Mouse (Mus musculus): ENCODE measurements around the gene Olfr969. TPM values are rescaled to one million over a fixed set of nuclear protein-coding genes. Genes with fewer than 3 reads are reported as not detected.
"Not testable (repeated sequence)": the region's sequence is repeated elsewhere in the genome, so short reads cannot be mapped to it uniquely, and the experiment has no call there.

The Olfr969 gene
- not detected in 2 replicates for polyA plus RNA-seq (2015; fragmentation: Nextera tagmentation; extraction: Ambion mirVana)

- ATAC-seq = no peak
- WGBS = 81% methylated on average over 2 of the region's 2 CpGs
- H3K27ac ChIP-seq (ENCODE audit: low read length) = no peak within 1 kb of the TSS
Observed at GRCm38 (mm10) chr9:39790558-39790957, at the start of gene Olfr969. Gene Olfr969, plus strand, starts transcription at chr9:39790945.

DNA sequence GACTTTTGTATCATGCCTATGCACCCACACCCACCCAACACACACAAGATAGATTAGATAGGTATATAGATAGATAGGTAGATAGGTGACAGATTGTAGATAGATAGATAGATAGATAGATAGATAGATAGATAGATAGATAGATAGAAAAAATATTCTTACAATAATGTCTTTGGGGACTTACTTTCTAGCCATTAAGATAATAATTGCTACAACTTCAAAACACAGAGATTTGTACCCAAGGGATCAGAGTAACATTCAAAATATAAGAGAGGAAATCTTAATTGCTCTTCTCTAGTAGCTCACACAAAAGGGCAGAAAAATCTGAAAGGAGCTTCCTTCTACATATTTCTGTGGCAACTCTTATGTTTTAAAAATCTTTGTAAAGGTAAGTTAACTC, 44.8 kb upstream of the Olfr969 start, which contains the start of gene Olfr967:
TSS of gene Olfr967 (plus strand) at position 301 of the 400 bp plus-strand sequence.
- no peak for ATAC-seq
- no peaks in the 10 kb centered on the region for H3K27me3 ChIP-seq (ENCODE audit: control insufficient read depth, insufficient read depth, low read depth, low read length)
- no peak within 1 kb of the TSS for H3K4me3 ChIP-seq (ENCODE audit: low read depth, low read length)
- H3K9ac ChIP-seq (ENCODE audit: low read depth, low read length) = no peak within 1 kb of the TSS
- no peak within 1 kb of the TSS for H3K27ac ChIP-seq (ENCODE audit: low read length)
- no peak within 1 kb of the TSS for H3K4me2 ChIP-seq (ENCODE audit: low read length)
- H3K4me1 ChIP-seq (ENCODE audit: control insufficient read depth, insufficient read depth, low read length) = no peaks in the 10 kb centered on the region
- H3K36me3 ChIP-seq (ENCODE audit: control insufficient read depth, insufficient read depth, low read length) = no peaks in the 10 kb centered on the region
- H3K9me3 ChIP-seq (replicated peaks; ENCODE audit: control insufficient read depth, low read length, poor library complexity, severe bottlenecking) = no peaks in the 10 kb centered on the region

More at GRCm38 (mm10) chr9:39790558-39790957, at the start of gene Olfr969:
- H3K27me3 ChIP-seq (ENCODE audit: control insufficient read depth, insufficient read depth, low read depth, low read length) = no peaks in the 10 kb centered on the region
- no peak within 1 kb of the TSS for H3K4me2 ChIP-seq (ENCODE audit: low read length)
- H3K4me3 ChIP-seq (ENCODE audit: low read depth, low read length) = no peak within 1 kb of the TSS
- no peaks in the 10 kb centered on the region for H3K36me3 ChIP-seq (ENCODE audit: control insufficient read depth, insufficient read depth, low read length)
- no peaks in the 10 kb centered on the region for H3K9me3 ChIP-seq (replicated peaks; ENCODE audit: control insufficient read depth, low read length, poor library complexity, severe bottlenecking)
- H3K4me1 ChIP-seq (ENCODE audit: control insufficient read depth, insufficient read depth, low read length) = no peaks in the 10 kb centered on the region
- no peak within 1 kb of the TSS for H3K9ac ChIP-seq (ENCODE audit: low read depth, low read length)

DNA sequence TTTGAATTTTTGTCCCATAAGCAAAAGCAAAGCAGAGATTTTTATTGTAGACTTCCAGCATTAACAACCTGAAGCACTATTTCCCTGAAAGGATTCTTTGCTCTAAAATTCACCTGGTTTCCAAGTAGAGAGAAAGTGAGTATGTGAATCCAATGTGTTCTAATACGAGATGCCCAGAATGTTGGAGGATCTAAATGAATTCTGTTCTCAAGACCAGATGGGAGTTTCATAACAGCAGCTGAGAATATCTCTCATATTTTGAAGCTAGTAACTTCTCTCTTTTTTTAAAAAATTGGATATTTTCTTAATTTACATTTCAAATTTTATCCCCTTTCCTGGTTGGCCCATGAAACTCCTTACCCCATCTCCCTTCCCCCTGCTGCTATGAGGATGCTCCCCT, 44.3 kb upstream of the Olfr969 start:
- Histone ChIP-seq H3K9me3 (replicated peaks; ENCODE audit: control insufficient read depth, low read length, poor library complexity, severe bottlenecking) (no peaks in the 10 kb centered on the region), H3K27ac (ENCODE audit: low read length) (no peak overlapping the region), H3K27me3 (ENCODE audit: control insufficient read depth, insufficient read depth, low read depth, low read length) (no peaks in the 10 kb centered on the region), H3K4me3 (ENCODE audit: low read depth, low read length) (no peak overlapping the region), H3K4me2 (ENCODE audit: low read length) (no peak overlapping the region), H3K36me3 (ENCODE audit: control insufficient read depth, insufficient read depth, low read length) (no peaks in the 10 kb centered on the region), H3K4me1 (ENCODE audit: control insufficient read depth, insufficient read depth, low read length) (no peaks in the 10 kb centered on the region), H3K9ac (ENCODE audit: low read depth, low read length) (no peak overlapping the region)
- no peak for ATAC-seq
- 87% methylated on average over 1 of the region's 1 CpGs for WGBS

DNA sequence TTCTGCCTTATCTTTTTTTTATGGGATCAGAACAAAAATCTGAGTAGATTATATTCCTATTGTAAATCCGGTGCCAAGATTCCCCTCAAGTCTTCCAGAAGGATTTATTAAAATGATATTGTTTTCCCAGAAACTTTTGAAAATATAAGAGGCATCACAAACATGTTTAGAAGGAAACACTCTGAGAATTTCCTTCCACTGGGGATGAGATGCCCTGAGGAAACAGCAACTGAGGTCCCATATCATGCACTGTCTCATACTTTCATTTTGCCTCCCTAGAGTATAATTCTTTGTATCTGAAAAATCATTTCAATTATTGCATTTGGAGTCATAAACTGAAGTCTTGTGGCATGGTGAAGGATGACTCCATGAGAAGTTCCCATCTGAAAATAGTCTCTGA, 7.6 kb upstream of the Olfr969 start, which contains the start of gene Olfr968:
TSS of gene Olfr968 (minus strand) at position 101 of the 400 bp plus-strand sequence.
- Histone ChIP-seq H3K4me1 (ENCODE audit: control insufficient read depth, insufficient read depth, low read length) (no peaks in the 10 kb centered on the region), H3K4me2 (ENCODE audit: low read length) (no peak within 1 kb of the TSS), H3K4me3 (ENCODE audit: low read depth, low read length) (no peak within 1 kb of the TSS), H3K27me3 (ENCODE audit: control insufficient read depth, insufficient read depth, low read depth, low read length) (no peaks in the 10 kb centered on the region), H3K9me3 (replicated peaks; ENCODE audit: control insufficient read depth, low read length, poor library complexity, severe bottlenecking) (no peaks in the 10 kb centered on the region), H3K27ac (ENCODE audit: low read length) (no peak within 1 kb of the TSS), H3K36me3 (ENCODE audit: control insufficient read depth, insufficient read depth, low read length) (no peaks in the 10 kb centered on the region), H3K9ac (ENCODE audit: low read depth, low read length) (no peak within 1 kb of the TSS)
- no peak for ATAC-seq
- 85% methylated on average over 1 of the region's 1 CpGs for WGBS

GRCm38 (mm10) chr9:39808560-39808959, 17.8 kb downstream of the Olfr969 start, which contains the start of gene Olfr970:
Gene Olfr970, plus strand, starts transcription at chr9:39808860.
- Histone ChIP-seq H3K4me2 (ENCODE audit: low read length) (no peak within 1 kb of the TSS), H3K4me3 (ENCODE audit: low read depth, low read length) (no peak within 1 kb of the TSS), H3K36me3 (ENCODE audit: control insufficient read depth, insufficient read depth, low read length) (no peaks in the 10 kb centered on the region), H3K4me1 (ENCODE audit: control insufficient read depth, insufficient read depth, low read length) (no peaks in the 10 kb centered on the region), H3K27me3 (ENCODE audit: control insufficient read depth, insufficient read depth, low read depth, low read length) (no peaks in the 10 kb centered on the region), H3K9ac (ENCODE audit: low read depth, low read length) (no peak within 1 kb of the TSS), H3K9me3 (replicated peaks; ENCODE audit: control insufficient read depth, low read length, poor library complexity, severe bottlenecking) (no peaks in the 10 kb centered on the region), H3K27ac (ENCODE audit: low read length) (no peak within 1 kb of the TSS)
- no peak for ATAC-seq
- 77% methylated on average over 4 of the region's 4 CpGs for WGBS

GRCm38 (mm10) chr9:39836576-39836975, 45.8 kb downstream of the Olfr969 start, which contains the start of gene Olfr971:
Gene Olfr971, plus strand, starts transcription at chr9:39836876.
- H3K27ac ChIP-seq (ENCODE audit: low read length); H3K9me3 ChIP-seq (replicated peaks; ENCODE audit: control insufficient read depth, low read length, poor library complexity, severe bottlenecking); H3K27me3 ChIP-seq (ENCODE audit: control insufficient read depth, insufficient read depth, low read depth, low read length); H3K4me1 ChIP-seq (ENCODE audit: control insufficient read depth, insufficient read depth, low read length); H3K36me3 ChIP-seq (ENCODE audit: control insufficient read depth, insufficient read depth, low read length); ATAC-seq; H3K9ac ChIP-seq (ENCODE audit: low read depth, low read length); H3K4me3 ChIP-seq (ENCODE audit: low read depth, low read length); H3K4me2 ChIP-seq (ENCODE audit: low read length): not testable (repeated sequence)
- 89% methylated on average over 1 of the region's 2 CpGs for WGBS

Other genes starting within 250 kb of the Olfr969 start
- gene Olfr958, start 236.9 kb upstream of the Olfr969 start, polyA plus RNA-seq (2015; fragmentation: Nextera tagmentation; extraction: Ambion mirVana) = not detected in 2 replicates
- gene Olfr959, start 215.4 kb upstream of the Olfr969 start, polyA plus RNA-seq (2015; fragmentation: Nextera tagmentation; extraction: Ambion mirVana) = not detected in 2 replicates
- gene AW551984, start 186.5 kb upstream of the Olfr969 start, polyA plus RNA-seq (2015; fragmentation: Nextera tagmentation; extraction: Ambion mirVana) = 215 and 253 TPM in 2 replicates
- not detected in 2 replicates for gene Olfr148, start 180.3 kb upstream of the Olfr969 start, polyA plus RNA-seq (2015; fragmentation: Nextera tagmentation; extraction: Ambion mirVana)
- gene Olfr960, start 169.6 kb upstream of the Olfr969 start, polyA plus RNA-seq (2015; fragmentation: Nextera tagmentation; extraction: Ambion mirVana) = not detected in 2 replicates
- gene Olfr961, start 145.9 kb upstream of the Olfr969 start, polyA plus RNA-seq (2015; fragmentation: Nextera tagmentation; extraction: Ambion mirVana) = not detected in 2 replicates
- gene Olfr963, start 123.7 kb upstream of the Olfr969 start, polyA plus RNA-seq (2015; fragmentation: Nextera tagmentation; extraction: Ambion mirVana) = not detected in 2 replicates
- not detected in 2 replicates for gene Olfr149, start 83.8 kb upstream of the Olfr969 start, polyA plus RNA-seq (2015; fragmentation: Nextera tagmentation; extraction: Ambion mirVana)
- gene Olfr965, start 79.6 kb upstream of the Olfr969 start, polyA plus RNA-seq (2015; fragmentation: Nextera tagmentation; extraction: Ambion mirVana) = not detected in 2 replicates
- gene Olfr150, start 60.0 kb upstream of the Olfr969 start, polyA plus RNA-seq (2015; fragmentation: Nextera tagmentation; extraction: Ambion mirVana) = not detected in 2 replicates
- gene Olfr967, start 44.7 kb upstream of the Olfr969 start, polyA plus RNA-seq (2015; fragmentation: Nextera tagmentation; extraction: Ambion mirVana) = not detected in 2 replicates
- not detected in 2 replicates for gene Olfr968, start 7.7 kb upstream of the Olfr969 start, polyA plus RNA-seq (2015; fragmentation: Nextera tagmentation; extraction: Ambion mirVana)
- not detected in 2 replicates for gene Olfr970, start 17.9 kb downstream of the Olfr969 start, polyA plus RNA-seq (2015; fragmentation: Nextera tagmentation; extraction: Ambion mirVana)
- gene Olfr971, start 45.9 kb downstream of the Olfr969 start, polyA plus RNA-seq (2015; fragmentation: Nextera tagmentation; extraction: Ambion mirVana) = not detected in 2 replicates
- not detected in 2 replicates for gene Olfr972, start 75.5 kb downstream of the Olfr969 start, polyA plus RNA-seq (2015; fragmentation: Nextera tagmentation; extraction: Ambion mirVana)
- gene Olfr229, start 116.4 kb downstream of the Olfr969 start, polyA plus RNA-seq (2015; fragmentation: Nextera tagmentation; extraction: Ambion mirVana) = not detected in 2 replicates
- gene Olfr974, start 146.6 kb downstream of the Olfr969 start, polyA plus RNA-seq (2015; fragmentation: Nextera tagmentation; extraction: Ambion mirVana) = not detected in 2 replicates
- gene Olfr975, start 161.1 kb downstream of the Olfr969 start, polyA plus RNA-seq (2015; fragmentation: Nextera tagmentation; extraction: Ambion mirVana) = not detected in 2 replicates
- not detected in 2 replicates for gene Olfr976, start 170.2 kb downstream of the Olfr969 start, polyA plus RNA-seq (2015; fragmentation: Nextera tagmentation; extraction: Ambion mirVana)
- gene Olfr978, start 201.2 kb downstream of the Olfr969 start, polyA plus RNA-seq (2015; fragmentation: Nextera tagmentation; extraction: Ambion mirVana) = not detected in 2 replicates
- not detected in 2 replicates for gene Olfr979, start 212.5 kb downstream of the Olfr969 start, polyA plus RNA-seq (2015; fragmentation: Nextera tagmentation; extraction: Ambion mirVana)
- not detected in 2 replicates for gene Olfr980, start 218.6 kb downstream of the Olfr969 start, polyA plus RNA-seq (2015; fragmentation: Nextera tagmentation; extraction: Ambion mirVana)
- not detected in 2 replicates for gene Olfr981, start 230.5 kb downstream of the Olfr969 start, polyA plus RNA-seq (2015; fragmentation: Nextera tagmentation; extraction: Ambion mirVana)